Mouse (Mus musculus): ENCODE data around the gene Vcp. TPM values are rescaled to one million over a fixed set of nuclear protein-coding genes. Genes with fewer than 3 reads are reported as not detected.

Vcp gene
- total and polyA plus RNA-seq, 3 experiments: 200 to 462 (median 237) TPM

DNA sequence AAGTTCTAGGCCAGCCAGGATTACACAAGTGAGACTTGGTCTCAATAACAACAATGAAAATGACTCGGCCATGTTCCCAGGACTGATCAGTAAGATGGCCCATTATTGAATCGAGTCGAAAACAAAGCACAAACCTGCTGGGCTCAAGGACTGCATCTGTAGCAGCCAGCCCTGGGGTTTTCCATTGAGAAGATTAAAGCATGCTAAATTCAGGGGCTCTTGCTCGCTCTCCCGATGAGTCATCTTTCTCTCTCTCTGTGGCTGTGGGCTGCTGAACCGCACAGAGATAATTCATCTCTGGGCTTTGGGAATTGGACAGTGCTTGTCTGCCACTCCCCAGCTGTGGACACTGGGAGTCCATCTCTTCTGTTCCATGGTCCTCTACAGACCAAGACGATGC lies 58.9 kb downstream of the Vcp start:
- Histone ChIP-seq H3K4me3 (replicated peaks in 1 of 3; ENCODE audit: low read depth in 2 of 3, low read length in 2 of 3, poor library complexity in 1 of 3) (no peak overlapping the region), H3K4me1 (ENCODE audit: control insufficient read depth in 1 of 2, insufficient read depth in 2 of 2) (peaks cover 5 to 10% of the 10 kb centered on the region in 2 experiments), H3K27ac (ENCODE audit: insufficient read depth, low read depth) (no peak overlapping the region), H3K79me2 (replicated peaks; ENCODE audit: control insufficient read depth, extremely low read depth, insufficient read depth, poor library complexity, severe bottlenecking) (no peaks in the 10 kb centered on the region), H3K9me3 (replicated peaks; ENCODE audit: low read length) (no peaks in the 10 kb centered on the region), H3K36me3 (replicated peaks in 1 of 2; ENCODE audit: control insufficient read depth in 1 of 2, insufficient read depth in 1 of 2, low read length in 1 of 2) (no peaks in the 10 kb centered on the region), H3K9ac (ENCODE audit: insufficient read depth, low read depth) (no peak overlapping the region), H3K4me2 (ENCODE audit: insufficient read depth, low read depth, poor library complexity, severe bottlenecking) (peak overlapping the region; percentile 42; the same call in 1 of the 2 replicates), H3K27me3 (replicated peaks) (peaks cover 96% of the 10 kb centered on the region)
- dilution Hi-C loops (cut with MboI; ENCODE audit: extremely low pct_ligation_motif_present, extremely low pct_unique_long_range_greater_than_20kb, low sequenced_read_pairs) (no loop called here), in situ Hi-C loops (cut with MboI; ENCODE audit: low pct_ligation_motif_present, low pct_unique_long_range_greater_than_20kb, low sequenced_read_pairs) (no loop called here)
- DNase-seq (ENCODE audit: extremely low read depth): peak; percentile 33
- TF ChIP-seq JUN (IDR thresholded peaks at IDR 0.05; ENCODE audit: insufficient read depth, low read depth, low read length): peak; percentile 35; the same call in 1 of the 2 replicates
- TF ChIP-seq JUND (conservative IDR thresholded peaks at IDR 0.05; ENCODE audit: low read depth, low read length): no peak; the same call in 1 of the 2 replicates
- no peak for TF ChIP-seq KAT2A (IDR thresholded peaks at IDR 0.05; ENCODE audit: insufficient replicate concordance, low read length)
- TF ChIP-seq ZC3H11A (IDR thresholded peaks at IDR 0.05; ENCODE audit: low read depth, low read length): no peak
- TF ChIP-seq RCOR1 (conservative IDR thresholded peaks at IDR 0.05; ENCODE audit: low read depth, low read length): no peak
- TF ChIP-seq ZKSCAN1 (IDR thresholded peaks at IDR 0.05; ENCODE audit: borderline replicate concordance, low read depth, low read length): no peak
- no peak for TF ChIP-seq MYC (IDR thresholded peaks at IDR 0.05; ENCODE audit: low read depth, low read length)
- TF ChIP-seq MAX (IDR thresholded peaks at IDR 0.05; ENCODE audit: low read length): no peak
- TF ChIP-seq RAD21 (IDR thresholded peaks at IDR 0.05; ENCODE audit: low read depth, low read length): no peak
- TF ChIP-seq BHLHE40 (IDR thresholded peaks at IDR 0.05; ENCODE audit: low read depth, low read length): no peak
- no peak for TF ChIP-seq HCFC1 (IDR thresholded peaks at IDR 0.05; ENCODE audit: low read depth, low read length)
- peak; percentile 47 for TF ChIP-seq EP300 (IDR thresholded peaks at IDR 0.05; ENCODE audit: low read length)
- no peak for TF ChIP-seq SIN3A (IDR thresholded peaks at IDR 0.05; ENCODE audit: low read length)
- no peak for TF ChIP-seq ZNF384 (IDR thresholded peaks at IDR 0.05; ENCODE audit: low read depth, low read length)
- no peak for TF ChIP-seq E2F4 (IDR thresholded peaks at IDR 0.05; ENCODE audit: insufficient replicate concordance, low read depth, low read length)
- no peak for TF ChIP-seq CTCF (conservative IDR thresholded peaks at IDR 0.05 in 1 of 2, IDR thresholded peaks at IDR 0.05 in 1 of 2; ENCODE audit: low read depth in 2 of 2, low read length in 2 of 2)
- TF ChIP-seq MEF2A (IDR thresholded peaks at IDR 0.05; ENCODE audit: borderline replicate concordance, low read depth, low read length): no peak
- TF ChIP-seq USF1 (IDR thresholded peaks at IDR 0.05; ENCODE audit: low read depth, low read length): no peak
- TF ChIP-seq TCF12 (IDR thresholded peaks at IDR 0.05; ENCODE audit: low read depth, low read length): no peak
- TF ChIP-seq SMC3 (IDR thresholded peaks at IDR 0.05; ENCODE audit: low read depth, low read length): no peak
- no peak for TF ChIP-seq NELFE (IDR thresholded peaks at IDR 0.05; ENCODE audit: low read depth, low read length)
- no peak for TF ChIP-seq POLR2A (IDR thresholded peaks at IDR 0.05; ENCODE audit: low read depth, low read length)
- TF ChIP-seq TBP (conservative IDR thresholded peaks at IDR 0.05; ENCODE audit: low read depth, low read length): no peak
- TF ChIP-seq NRF1 (IDR thresholded peaks at IDR 0.05; ENCODE audit: low read depth, low read length): no peak
- no peak for TF ChIP-seq USF2 (conservative IDR thresholded peaks at IDR 0.05; ENCODE audit: low read depth, low read length)
- TF ChIP-seq IRF4 (IDR thresholded peaks at IDR 0.05; ENCODE audit: low read depth, low read length): peak; percentile 64
